Mouse (Mus musculus): ENCODE measurements around the gene Ccdc189. TPM values are rescaled to one million over a fixed set of nuclear protein-coding genes. Genes with fewer than 3 reads are reported as not detected.

Ccdc189 gene
- total and polyA plus RNA-seq, 3 experiments, result 4.2 to 6.9 TPM; not detected in 1

- peaks cover 0 to 16% of the 10 kb centered on the region in 2 experiments; a peak in 3 of 4 replicates for H3K4me1 ChIP-seq (ENCODE audit: control insufficient read depth in 1 of 2, insufficient read depth in 2 of 2, low read length in 2 of 2)
- H3K79me2 ChIP-seq (ENCODE audit: control insufficient read depth, insufficient read depth, low read length, poor library complexity), result peaks cover 23% of the 10 kb centered on the region
- H3K9me3 ChIP-seq (replicated peaks; ENCODE audit: insufficient read depth, low read length), result no peaks in the 10 kb centered on the region
- peak within 1 kb of the TSS; percentile 97 to 99 for H3K4me3 ChIP-seq (ENCODE audit: control insufficient read depth in 1 of 2, insufficient read depth in 1 of 2, low read depth in 2 of 2, low read length in 2 of 2)
- peak; percentile 84 for DNase-seq (ENCODE audit: low read depth, low spot score)
- peaks cover 0 to 8% of the 10 kb centered on the region in 2 experiments; a peak in 2 of 4 replicates for H3K36me3 ChIP-seq (ENCODE audit: control insufficient read depth in 1 of 2, insufficient read depth in 2 of 2, low read length in 2 of 2)
- H3K9ac ChIP-seq (ENCODE audit: control insufficient read depth, low read depth, low read length, poor library complexity, severe bottlenecking), result peak within 1 kb of the TSS; percentile 99
- H3K27me3 ChIP-seq (ENCODE audit: control insufficient read depth in 1 of 2, insufficient read depth in 2 of 2, low read length in 2 of 2), result no peaks in the 10 kb centered on the region
- peak within 1 kb of the TSS; percentile 51; the same call in 1 of the 2 replicates for H3K27ac ChIP-seq (ENCODE audit: control insufficient read depth, low read depth, low read length)
- TF ChIP-seq USF1 (IDR thresholded peaks at IDR 0.05; ENCODE audit: low read depth, low read length), result no peak
- TF ChIP-seq ETS1 (IDR thresholded peaks at IDR 0.05; ENCODE audit: low read depth, low read length), result 0 out of 2 replicates have a peak, but pooled peaks have one; percentile 7
- peak; percentile 93 for TF ChIP-seq SIN3A (IDR thresholded peaks at IDR 0.05; ENCODE audit: low read length)
- TF ChIP-seq TCF12 (IDR thresholded peaks at IDR 0.05; ENCODE audit: low read depth, low read length), result peak; percentile 68; the same call in 1 of the 2 replicates
- no peak for TF ChIP-seq ZC3H11A (IDR thresholded peaks at IDR 0.05; ENCODE audit: low read depth, low read length)
- TF ChIP-seq KAT2A (conservative IDR thresholded peaks at IDR 0.05; ENCODE audit: low read depth, low read length), result no peak; the same call in 1 of the 2 replicates
- no peak for TF ChIP-seq MEF2A (IDR thresholded peaks at IDR 0.05; ENCODE audit: extremely low read depth, insufficient replicate concordance, low read depth, low read length, poor library complexity, severe bottlenecking)
- no peak for TF ChIP-seq EP300 (IDR thresholded peaks at IDR 0.05; ENCODE audit: low read depth in 1 of 2, low read length in 2 of 2)
- TF ChIP-seq UBTF (IDR thresholded peaks at IDR 0.05; ENCODE audit: borderline replicate concordance, insufficient read depth, low read depth, low read length), result no peak
- TF ChIP-seq ELF1 (IDR thresholded peaks at IDR 0.05; ENCODE audit: low read depth, low read length), result peak; percentile 84
- peak; percentile 26 for TF ChIP-seq MXI1 (IDR thresholded peaks at IDR 0.05; ENCODE audit: low read depth, low read length)
- peak; percentile 86 for TF ChIP-seq TBP (IDR thresholded peaks at IDR 0.05; ENCODE audit: low read depth, low read length)
- TF ChIP-seq POLR2A (IDR thresholded peaks at IDR 0.05; ENCODE audit: control insufficient read depth in 1 of 2, insufficient read depth in 1 of 2, low read depth in 1 of 2, low read length in 2 of 2, poor library complexity in 1 of 2), result peak in 1 of 2 experiments; percentile 59; a peak in 3 of 4 replicates
- no peak for TF ChIP-seq CHD2 (IDR thresholded peaks at IDR 0.05; ENCODE audit: low read length)
- peak; percentile 54; the same call in 1 of the 2 replicates for TF ChIP-seq NELFE (IDR thresholded peaks at IDR 0.05; ENCODE audit: low read depth, low read length)
- TF ChIP-seq MAZ (IDR thresholded peaks at IDR 0.05; ENCODE audit: low read depth, low read length), result peak; percentile 75
- no peak for TF ChIP-seq USF2 (IDR thresholded peaks at IDR 0.05; ENCODE audit: borderline replicate concordance in 1 of 2, insufficient read depth in 1 of 2, low read depth in 1 of 2, low read length in 2 of 2)
- TF ChIP-seq HCFC1 (IDR thresholded peaks at IDR 0.05; ENCODE audit: low read depth, low read length), result peak; percentile 88
- TF ChIP-seq TAL1 (IDR thresholded peaks at IDR 0.05; ENCODE audit: low read length), result no peak
- no peak for TF ChIP-seq GATA1 (IDR thresholded peaks at IDR 0.05; ENCODE audit: low read depth, low read length)
- 0 out of 2 replicates have a peak, but pooled peaks have one; percentile 11 for TF ChIP-seq ZNF384 (IDR thresholded peaks at IDR 0.05; ENCODE audit: low read depth, low read length)
- TF ChIP-seq MAFK (IDR thresholded peaks at IDR 0.05; ENCODE audit: borderline replicate concordance, low read depth, low read length), result no peak
- no peak for TF ChIP-seq CHD1 (IDR thresholded peaks at IDR 0.05; ENCODE audit: low read depth, low read length)
Observed at GRCm38 (mm10) chr7:127614891-127615843, 26.8 kb upstream of the Ccdc189 start, which contains the start of gene Zfp629. TSS of gene Zfp629 (minus strand) at chr7:127615797.
